Mouse (Mus musculus) hindbrain, embryonic 14.5 days (tissue): ENCODE results near the gene Ints13. TPM values are rescaled to one million over a fixed set of nuclear protein-coding genes. Genes with fewer than 3 reads are reported as not detected.

ENCODE experiments used
- polyA plus RNA-seq: library from polyadenylated mRNA; unstranded; fragments of >200 nt; fragmentation: Nextera tagmentation; extraction: Ambion mirVana; gene quantifications from 2 replicates; pipeline ENCODE4 v1.2.1, GENCODE M21; 2014

Gene Ints13
- polyA plus RNA-seq, 1 experiment from 2014 or later: 44.8 TPM

Other genes starting within 250 kb of the Ints13 start
- 6.2 and 6.8 TPM in 2 replicates for gene Itpr2, start 75.6 kb downstream of the Ints13 start, polyA plus RNA-seq
- 43.4 and 46.0 TPM in 2 replicates for gene Fgfr1op2, start 632 bp downstream of the Ints13 start, polyA plus RNA-seq
- gene Med21, start 64.7 kb upstream of the Ints13 start, polyA plus RNA-seq: 108 and 112 TPM in 2 replicates
- 32.9 and 33.4 TPM in 2 replicates for gene Tm7sf3, start 65.0 kb upstream of the Ints13 start, polyA plus RNA-seq
- 15.6 and 15.9 TPM in 2 replicates for gene Stk38l, start 147.2 kb upstream of the Ints13 start, polyA plus RNA-seq
- 2.5 TPM in 2 replicates for gene Arntl2, start 218.2 kb upstream of the Ints13 start, polyA plus RNA-seq